Mouse (Mus musculus) ES-Bruce4 (cell line): ENCODE data around the gene Amz1.

Experiments used
- CTCF ChIP-seq: IDR thresholded peaks from one replicate; pipeline ENCODE4 v1.8.1; 2011; ENCODE audit warnings: low read depth, low read length
- EP300 ChIP-seq: IDR thresholded peaks from 2 replicates; pipeline ENCODE4 v1.6.1; 2011; ENCODE audit warnings: low read depth, low read length; ENCODE audit not compliant: insufficient read depth
- POLR2A ChIP-seq: IDR thresholded peaks from one replicate; pipeline ENCODE4 v1.8.1; 2011; ENCODE audit warnings: low read length; ENCODE audit not compliant: insufficient read depth

GRCm38 (mm10) chr5:140695987-140696386 is 27.9 kb upstream of the Amz1 start:
- TF ChIP-seq POLR2A (no peak), CTCF (no peak), EP300 (no peak)
